Mouse (Mus musculus): Measurements from ENCODE around the gene Tab1. TPM values are rescaled to one million over a fixed set of nuclear protein-coding genes. Genes with fewer than 3 reads are reported as not detected.

Gene Tab1
- polyA plus RNA-seq, 1 experiment from 2014 or later = 12.6 TPM

DNA sequence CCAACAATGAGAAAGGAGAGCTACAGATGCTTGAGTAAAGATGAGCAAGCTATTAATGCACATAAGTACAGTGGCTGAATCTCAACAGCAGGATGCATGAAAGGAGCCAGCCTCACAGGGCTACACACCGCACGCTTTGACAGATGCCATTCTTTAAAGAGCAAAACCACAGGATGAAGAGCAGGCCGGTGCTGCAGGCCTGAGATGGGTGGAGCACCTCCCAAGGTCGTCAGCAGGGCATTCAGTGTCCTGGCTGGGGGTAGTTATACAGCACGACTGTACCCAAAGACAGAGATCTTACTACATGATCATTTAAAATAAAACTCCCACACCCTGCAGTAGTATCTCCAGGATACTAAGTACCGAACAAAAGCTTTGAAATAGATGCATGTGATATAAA is 13.2 kb downstream of the Tab1 start:
- 58% methylated on average over 6 of the region's 6 CpGs for WGBS

DNA sequence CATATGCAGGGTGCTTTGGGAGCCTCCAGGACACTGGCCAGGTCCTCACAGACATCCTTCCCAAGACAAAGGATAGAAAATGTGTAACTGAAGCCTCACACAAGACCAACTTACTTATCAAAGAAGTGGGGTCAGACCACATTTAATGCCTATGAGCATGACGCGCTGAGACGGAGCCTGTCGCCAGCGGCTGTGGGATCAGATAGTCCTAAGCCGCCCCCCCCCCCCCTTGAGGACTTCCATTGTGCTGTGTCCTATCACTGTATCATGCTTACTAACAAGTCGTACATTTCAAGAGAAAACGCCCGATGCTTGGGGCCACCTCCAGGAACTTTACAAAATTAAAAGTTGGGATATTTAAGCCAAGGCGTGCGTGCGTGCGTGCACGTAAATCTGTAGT is 14.2 kb downstream of the Tab1 start:
- no peaks in the 10 kb centered on the region for H3K4me1 ChIP-seq (replicated peaks; ENCODE audit: control insufficient read depth, insufficient read depth, low read length)
- no peaks in the 10 kb centered on the region for H3K27me3 ChIP-seq (replicated peaks; ENCODE audit: control insufficient read depth, insufficient read depth, low read length)
- no peak overlapping the region for H3K27ac ChIP-seq (ENCODE audit: low read depth, low read length)
- no peak overlapping the region for H3K4me3 ChIP-seq (ENCODE audit: low read depth, low read length)
- no peaks in the 10 kb centered on the region for H3K9me3 ChIP-seq (ENCODE audit: control insufficient read depth)
- ATAC-seq = no peak
- H3K36me3 ChIP-seq (ENCODE audit: control insufficient read depth, insufficient read depth) = peaks cover 30% of the 10 kb centered on the region
- H3K9ac ChIP-seq (ENCODE audit: low read depth, low read length) = no peak overlapping the region
- 92% methylated on average over 14 of the region's 14 CpGs for WGBS
- no peak overlapping the region for H3K4me2 ChIP-seq (replicated peaks; ENCODE audit: low read depth)
- no peak for TF ChIP-seq CTCF (IDR thresholded peaks at IDR 0.05; ENCODE audit: low read depth)

More for the DNA sequence above, 13.2 kb downstream of the Tab1 start:
- H3K9ac ChIP-seq (ENCODE audit: low read depth, low read length) = no peak overlapping the region
- H3K9me3 ChIP-seq (ENCODE audit: control insufficient read depth) = no peaks in the 10 kb centered on the region
- no peak overlapping the region for H3K4me2 ChIP-seq (replicated peaks; ENCODE audit: low read depth)
- no peak overlapping the region for H3K4me3 ChIP-seq (ENCODE audit: low read depth, low read length)
- no peak for ATAC-seq
- H3K27ac ChIP-seq (ENCODE audit: low read depth, low read length) = no peak overlapping the region
- H3K4me1 ChIP-seq (replicated peaks; ENCODE audit: control insufficient read depth, insufficient read depth, low read length) = no peaks in the 10 kb centered on the region
- H3K27me3 ChIP-seq (replicated peaks; ENCODE audit: control insufficient read depth, insufficient read depth, low read length) = no peaks in the 10 kb centered on the region
- H3K36me3 ChIP-seq (ENCODE audit: control insufficient read depth, insufficient read depth) = peaks cover 22% of the 10 kb centered on the region
- TF ChIP-seq CTCF (IDR thresholded peaks at IDR 0.05; ENCODE audit: low read depth) = no peak

DNA sequence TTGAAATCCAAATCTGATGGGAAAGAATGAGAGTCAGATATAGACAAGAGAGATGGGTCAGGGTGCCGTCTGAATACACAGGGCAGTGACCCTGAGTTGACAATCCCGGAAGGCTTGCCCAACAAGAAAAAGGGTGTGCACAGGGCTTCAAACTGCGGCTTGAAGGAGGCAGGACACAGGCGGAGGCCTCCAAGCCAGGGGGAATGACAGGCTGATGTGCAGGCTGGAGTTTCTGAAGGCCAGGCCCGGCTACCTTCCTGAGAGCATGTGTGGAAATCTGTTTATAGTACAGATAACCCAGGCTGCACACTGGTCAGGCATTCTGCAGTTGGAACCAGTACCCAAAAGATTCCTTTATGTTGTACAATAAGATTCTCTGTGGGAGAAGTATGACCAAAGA is 14.6 kb downstream of the Tab1 start:
- no peaks in the 10 kb centered on the region for H3K9me3 ChIP-seq (ENCODE audit: control insufficient read depth)
- no peak overlapping the region for H3K9ac ChIP-seq (ENCODE audit: low read depth, low read length)
- no peak for ATAC-seq
- no peaks in the 10 kb centered on the region for H3K4me1 ChIP-seq (replicated peaks; ENCODE audit: control insufficient read depth, insufficient read depth, low read length)
- H3K27me3 ChIP-seq (replicated peaks; ENCODE audit: control insufficient read depth, insufficient read depth, low read length) = no peaks in the 10 kb centered on the region
- TF ChIP-seq CTCF (IDR thresholded peaks at IDR 0.05; ENCODE audit: low read depth) = no peak
- no peak overlapping the region for H3K27ac ChIP-seq (ENCODE audit: low read depth, low read length)
- H3K4me3 ChIP-seq (ENCODE audit: low read depth, low read length) = no peak overlapping the region
- H3K36me3 ChIP-seq (ENCODE audit: control insufficient read depth, insufficient read depth) = peaks cover 31% of the 10 kb centered on the region
- 60% methylated on average over 5 of the region's 5 CpGs for WGBS
- H3K4me2 ChIP-seq (replicated peaks; ENCODE audit: low read depth) = no peak overlapping the region

DNA sequence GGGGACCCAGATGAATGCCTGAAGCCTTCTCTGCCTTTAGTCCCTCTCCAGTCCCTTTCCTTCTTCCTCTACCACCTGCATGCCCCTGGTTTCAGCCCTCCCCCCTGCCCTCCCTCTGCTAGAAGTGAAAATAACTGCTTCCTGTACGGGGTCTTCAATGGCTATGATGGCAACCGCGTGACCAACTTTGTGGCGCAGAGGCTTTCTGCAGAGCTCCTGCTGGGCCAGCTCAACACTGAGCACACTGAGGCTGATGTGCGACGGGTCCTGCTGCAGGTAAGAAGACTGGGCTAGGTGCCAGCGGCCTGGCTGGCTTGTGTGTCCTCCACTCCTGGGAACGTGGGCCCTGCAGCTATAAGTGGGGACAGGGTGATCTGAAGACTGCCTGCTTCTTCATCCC is 15.6 kb downstream of the Tab1 start:
- no peak overlapping the region for H3K4me2 ChIP-seq (replicated peaks; ENCODE audit: low read depth)
- H3K9ac ChIP-seq (ENCODE audit: low read depth, low read length) = no peak overlapping the region
- ATAC-seq = no peak
- H3K27ac ChIP-seq (ENCODE audit: low read depth, low read length) = no peak overlapping the region
- H3K4me1 ChIP-seq (replicated peaks; ENCODE audit: control insufficient read depth, insufficient read depth, low read length) = no peaks in the 10 kb centered on the region
- H3K27me3 ChIP-seq (replicated peaks; ENCODE audit: control insufficient read depth, insufficient read depth, low read length) = no peaks in the 10 kb centered on the region
- H3K9me3 ChIP-seq (ENCODE audit: control insufficient read depth) = no peaks in the 10 kb centered on the region
- H3K36me3 ChIP-seq (ENCODE audit: control insufficient read depth, insufficient read depth) = peaks cover 34% of the 10 kb centered on the region
- WGBS = 85% methylated on average over 8 of the region's 8 CpGs
- no peak for TF ChIP-seq CTCF (IDR thresholded peaks at IDR 0.05; ENCODE audit: low read depth)
- no peak overlapping the region for H3K4me3 ChIP-seq (ENCODE audit: low read depth, low read length)

DNA sequence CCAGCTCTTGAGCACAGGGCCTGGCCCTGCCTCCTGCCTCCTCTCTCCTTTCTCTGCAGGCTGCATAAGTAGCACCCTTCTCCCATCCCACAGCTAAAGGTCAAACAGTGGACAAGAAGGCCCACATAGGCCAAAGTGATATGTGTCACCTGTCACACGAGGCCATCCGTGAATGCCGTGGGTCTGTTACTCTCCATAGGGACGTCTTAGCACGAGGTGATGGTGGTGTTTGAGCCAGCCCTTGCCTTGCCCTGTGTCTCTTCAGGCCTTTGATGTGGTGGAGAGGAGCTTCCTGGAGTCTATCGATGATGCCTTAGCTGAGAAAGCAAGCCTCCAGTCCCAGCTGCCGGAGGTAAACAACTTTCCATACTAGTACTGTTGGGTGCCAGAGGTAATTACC is 16.6 kb downstream of the Tab1 start:
- Histone ChIP-seq H3K4me2 (replicated peaks; ENCODE audit: low read depth) (no peak overlapping the region), H3K4me3 (ENCODE audit: low read depth, low read length) (no peak overlapping the region), H3K4me1 (replicated peaks; ENCODE audit: control insufficient read depth, insufficient read depth, low read length) (no peaks in the 10 kb centered on the region), H3K27ac (ENCODE audit: low read depth, low read length) (no peak overlapping the region), H3K9me3 (ENCODE audit: control insufficient read depth) (no peaks in the 10 kb centered on the region), H3K36me3 (ENCODE audit: control insufficient read depth, insufficient read depth) (peaks cover 44% of the 10 kb centered on the region), H3K27me3 (replicated peaks; ENCODE audit: control insufficient read depth, insufficient read depth, low read length) (no peaks in the 10 kb centered on the region), H3K9ac (ENCODE audit: low read depth, low read length) (no peak overlapping the region)
- WGBS = 92% methylated on average over 7 of the region's 7 CpGs
- ATAC-seq = no peak
- no peak for TF ChIP-seq CTCF (IDR thresholded peaks at IDR 0.05; ENCODE audit: low read depth)

DNA sequence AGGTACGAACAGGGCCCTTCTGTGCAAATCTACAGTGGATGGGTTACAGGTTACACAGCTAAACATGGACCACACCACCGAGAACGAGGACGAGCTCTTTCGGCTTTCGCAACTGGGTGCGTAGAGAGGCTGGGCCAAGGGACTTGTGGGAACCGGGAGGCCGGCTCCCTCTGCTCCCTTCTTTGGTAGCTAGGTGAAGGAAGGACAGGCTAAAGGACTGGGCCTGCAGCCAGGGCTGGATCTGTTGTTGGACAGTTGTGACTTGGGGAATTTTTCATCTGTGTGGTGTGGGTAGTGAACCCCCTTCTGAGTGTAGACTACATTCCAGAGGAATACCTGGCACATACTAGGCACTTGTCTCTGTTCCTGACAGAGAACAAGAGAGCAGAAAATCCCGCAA is 19.7 kb downstream of the Tab1 start:
- no peak for TF ChIP-seq CTCF (IDR thresholded peaks at IDR 0.05; ENCODE audit: low read depth)
- WGBS = 92% methylated on average over 10 of the region's 10 CpGs
- Histone ChIP-seq H3K4me1 (replicated peaks; ENCODE audit: control insufficient read depth, insufficient read depth, low read length) (peaks cover 7% of the 10 kb centered on the region; the same call in 1 of the 2 replicates), H3K27ac (ENCODE audit: low read depth, low read length) (no peak overlapping the region), H3K9me3 (ENCODE audit: control insufficient read depth) (no peaks in the 10 kb centered on the region), H3K9ac (ENCODE audit: low read depth, low read length) (no peak overlapping the region), H3K36me3 (ENCODE audit: control insufficient read depth, insufficient read depth) (peaks cover 64% of the 10 kb centered on the region), H3K27me3 (replicated peaks; ENCODE audit: control insufficient read depth, insufficient read depth, low read length) (no peaks in the 10 kb centered on the region), H3K4me3 (ENCODE audit: low read depth, low read length) (no peak overlapping the region), H3K4me2 (replicated peaks; ENCODE audit: low read depth) (no peak overlapping the region)
- ATAC-seq = no peak

DNA sequence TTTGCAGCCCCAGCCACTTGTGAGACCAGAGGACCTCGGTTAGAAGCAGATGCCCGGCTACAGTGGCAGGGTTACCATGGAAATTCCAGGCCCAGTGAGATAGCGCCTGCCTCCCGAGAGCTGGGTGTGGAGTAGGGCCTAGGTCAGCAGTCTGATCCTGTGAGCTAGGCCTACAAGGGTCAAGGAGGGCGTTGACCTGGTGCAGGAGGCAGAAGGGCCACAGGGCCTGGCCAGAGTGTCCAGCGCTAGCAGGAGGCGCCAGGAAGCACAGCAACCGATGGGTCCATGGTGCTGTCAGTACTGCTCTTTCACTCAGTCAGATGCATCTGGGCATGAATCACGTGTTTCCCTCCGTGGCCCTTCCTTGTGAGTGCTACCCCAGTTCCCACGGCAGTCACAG is 20.8 kb downstream of the Tab1 start:
- peaks cover 68% of the 10 kb centered on the region for H3K36me3 ChIP-seq (ENCODE audit: control insufficient read depth, insufficient read depth)
- WGBS = 72% methylated on average over 11 of the region's 11 CpGs

More for the DNA sequence above, 20.8 kb downstream of the Tab1 start:
- Histone ChIP-seq H3K27ac (ENCODE audit: low read depth, low read length) (no peak overlapping the region), H3K4me3 (ENCODE audit: low read depth, low read length) (no peak overlapping the region), H3K9ac (ENCODE audit: low read depth, low read length) (no peak overlapping the region), H3K4me1 (replicated peaks; ENCODE audit: control insufficient read depth, insufficient read depth, low read length) (peaks cover 18% of the 10 kb centered on the region), H3K4me2 (replicated peaks; ENCODE audit: low read depth) (no peak overlapping the region), H3K9me3 (ENCODE audit: control insufficient read depth) (no peaks in the 10 kb centered on the region), H3K27me3 (replicated peaks; ENCODE audit: control insufficient read depth, insufficient read depth, low read length) (no peaks in the 10 kb centered on the region)
- ATAC-seq = no peak
- TF ChIP-seq CTCF (IDR thresholded peaks at IDR 0.05; ENCODE audit: low read depth) = no peak
